Comparison of ENCODE assay signal across 17 mouse cellular contexts in the genomic region with DNA sequence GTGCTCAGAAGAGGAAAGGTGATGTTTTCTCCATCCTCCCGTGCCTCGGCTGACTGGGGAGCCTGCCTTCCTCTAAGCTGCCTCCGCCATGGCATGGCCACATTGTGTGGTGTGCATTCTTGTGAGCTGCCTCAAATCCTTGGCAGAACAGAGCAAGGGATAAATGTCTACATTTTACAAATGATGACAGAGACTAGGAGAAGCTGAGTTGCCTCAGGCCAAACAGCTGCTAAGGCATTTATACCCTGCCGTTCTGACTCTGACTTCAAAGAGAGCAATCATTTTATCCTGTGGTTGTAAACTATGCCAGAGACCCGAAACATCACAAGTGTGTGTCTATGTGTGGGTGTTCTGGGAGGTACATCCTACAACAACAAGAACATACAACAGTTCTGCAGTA. TPM values are rescaled to one million over a fixed set of nuclear protein-coding genes. Genes with fewer than 3 reads are reported as not detected.
DNase-seq lines count a peak whose midpoint lies in the region; ATAC-seq and TF ChIP-seq lines count a peak whose summit lies in the region.
"Had no signal": no experiment of that assay in that cellular context is flagged by ENCODE, and none has a peak within 500 bp of the region (broad histone marks: within the 10 kb centered on the region; RNA-seq: fewer than 3 reads in every experiment).

No protein-coding gene starts in this region.

- no peaks in the 10 kb centered on the region for H3K27me3 ChIP-seq in hindbrain, embryonic 13.5 days
- no peaks in the 10 kb centered on the region for H3K27me3 ChIP-seq in hindbrain, embryonic 11.5 days (ENCODE audit: control insufficient read depth, insufficient read depth, low read length)
- no peaks in the 10 kb centered on the region for H3K27me3 ChIP-seq in stomach, embryonic 14.5 days (ENCODE audit: control insufficient read depth, insufficient read depth, low read length)
- no peaks in the 10 kb centered on the region for H3K27me3 ChIP-seq in stomach, postnatal 0 days (ENCODE audit: control insufficient read depth, insufficient read depth, low read length)
- no peaks in the 10 kb centered on the region for H3K27me3 ChIP-seq in hindbrain, embryonic 14.5 days (ENCODE audit: control insufficient read depth, insufficient read depth, low read length)
- H3K27me3 ChIP-seq: forebrain, embryonic 13.5 days; hindbrain, embryonic 15.5 days had no signal

- no peaks in the 10 kb centered on the region for H3K9me3 ChIP-seq in hindbrain, embryonic 13.5 days
- no peaks in the 10 kb centered on the region for H3K9me3 ChIP-seq in hindbrain, embryonic 11.5 days (ENCODE audit: control insufficient read depth, low read length)
- no peaks in the 10 kb centered on the region for H3K9me3 ChIP-seq in stomach, embryonic 14.5 days (ENCODE audit: control insufficient read depth, low read depth, low read length)
- H3K9me3 ChIP-seq in stomach, postnatal 0 days (ENCODE audit: control insufficient read depth, low read length): no peaks in the 10 kb centered on the region
- H3K9me3 ChIP-seq in hindbrain, embryonic 14.5 days (ENCODE audit: control insufficient read depth, low read length): no peaks in the 10 kb centered on the region
- H3K9me3 ChIP-seq: forebrain, embryonic 13.5 days; G1E; hindbrain, embryonic 15.5 days had no signal

- no peak overlapping the region for H3K9ac ChIP-seq in hindbrain, embryonic 13.5 days
- no peak overlapping the region for H3K9ac ChIP-seq in hindbrain, embryonic 11.5 days (ENCODE audit: low read depth, low read length)
- H3K9ac ChIP-seq in stomach, embryonic 14.5 days (replicated peaks; ENCODE audit: low read depth, low read length): no peak overlapping the region
- H3K9ac ChIP-seq in stomach, postnatal 0 days (ENCODE audit: low read length): no peak overlapping the region
- no peak overlapping the region for H3K9ac ChIP-seq in hindbrain, embryonic 14.5 days
- H3K9ac ChIP-seq: forebrain, embryonic 13.5 days; hindbrain, embryonic 15.5 days; lung, embryonic 14.5 days had no signal

- no peaks in the 10 kb centered on the region for H3K36me3 ChIP-seq in hindbrain, embryonic 13.5 days
- no peaks in the 10 kb centered on the region for H3K36me3 ChIP-seq in hindbrain, embryonic 11.5 days (ENCODE audit: control insufficient read depth, insufficient read depth, low read length)
- H3K36me3 ChIP-seq in stomach, embryonic 14.5 days (ENCODE audit: control insufficient read depth, insufficient read depth, low read length): no peaks in the 10 kb centered on the region
- no peaks in the 10 kb centered on the region for H3K36me3 ChIP-seq in stomach, postnatal 0 days (ENCODE audit: control insufficient read depth, insufficient read depth, low read length)
- H3K36me3 ChIP-seq in hindbrain, embryonic 14.5 days (replicated peaks; ENCODE audit: control insufficient read depth, insufficient read depth): no peaks in the 10 kb centered on the region
- H3K36me3 ChIP-seq: hindbrain, embryonic 15.5 days had no signal

- no peak for TF ChIP-seq CTCF in stomach, postnatal 0 days (IDR thresholded peaks at IDR 0.05; ENCODE audit: low read depth)

- H3K27ac ChIP-seq in hindbrain, embryonic 13.5 days: peak overlapping the region; percentile 49; the same call in 1 of the 2 replicates
- no peak overlapping the region for H3K27ac ChIP-seq in hindbrain, embryonic 11.5 days (ENCODE audit: low read depth, low read length)
- H3K27ac ChIP-seq in stomach, embryonic 14.5 days (ENCODE audit: low read length): peak overlapping the region; percentile 15; the same call in 1 of the 2 replicates
- no peak overlapping the region for H3K27ac ChIP-seq in stomach, postnatal 0 days (replicated peaks)
- peak overlapping the region; percentile 43; the same call in 1 of the 2 replicates for H3K27ac ChIP-seq in hindbrain, embryonic 14.5 days
- H3K27ac ChIP-seq: forebrain, embryonic 13.5 days; hindbrain, embryonic 15.5 days had no signal

- no peak overlapping the region for H3K4me3 ChIP-seq in hindbrain, embryonic 13.5 days
- no peak overlapping the region for H3K4me3 ChIP-seq in hindbrain, embryonic 11.5 days (ENCODE audit: low read depth, low read length)
- H3K4me3 ChIP-seq in stomach, embryonic 14.5 days (ENCODE audit: low read depth, low read length): no peak overlapping the region
- H3K4me3 ChIP-seq in stomach, postnatal 0 days (ENCODE audit: low read depth, low read length): no peak overlapping the region
- H3K4me3 ChIP-seq in hindbrain, embryonic 14.5 days (replicated peaks; ENCODE audit: low read length): no peak overlapping the region
- H3K4me3 ChIP-seq: forebrain, embryonic 13.5 days; hindbrain, embryonic 15.5 days had no signal

- no peak for DNase-seq in hindbrain, embryonic 11.5 days (ENCODE audit: low spot score)
- no peak for DNase-seq in stomach, postnatal 0 days (ENCODE audit: low spot score)
- DNase-seq in hindbrain, embryonic 14.5 days (ENCODE audit: low spot score): no peak
- no peak for DNase-seq in layer of hippocampus, adult 9-10 months (ENCODE audit: low spot score)
- DNase-seq in right cerebral cortex, postnatal 4 days: no peak
- DNase-seq: adrenal gland, adult 8-10 months; cerebellum, adult 8-10 months; kidney, adult 2 months; lung, embryonic 14.5 days; right cerebral cortex, postnatal 25 days; thymus, adult 18-20 months had no signal

- TF ChIP-seq EP300 in stomach, postnatal 0 days (optimal IDR thresholded peaks at IDR 0.05): no peak

- ATAC-seq in hindbrain, embryonic 13.5 days (ENCODE audit: low FRiP score): no peak
- ATAC-seq in hindbrain, embryonic 11.5 days (ENCODE audit: low FRiP score): no peak
- ATAC-seq in stomach, embryonic 14.5 days (ENCODE audit: insufficient number of reproducible peaks, insufficient read depth, low FRiP score, low read depth): no peak
- ATAC-seq in stomach, postnatal 0 days (ENCODE audit: low FRiP score, low TSS enrichment): no peak
- no peak for ATAC-seq in hindbrain, embryonic 14.5 days (ENCODE audit: low FRiP score)
- ATAC-seq: forebrain, embryonic 13.5 days had no signal

- peaks cover 22% of the 10 kb centered on the region for H3K4me1 ChIP-seq in hindbrain, embryonic 13.5 days (replicated peaks)
- no peaks in the 10 kb centered on the region; the same call in 1 of the 2 replicates for H3K4me1 ChIP-seq in hindbrain, embryonic 11.5 days (replicated peaks; ENCODE audit: control insufficient read depth, insufficient read depth, low read length)
- H3K4me1 ChIP-seq in stomach, embryonic 14.5 days (ENCODE audit: control insufficient read depth, insufficient read depth, low read length): peaks cover 15% of the 10 kb centered on the region; the same call in 1 of the 2 replicates
- H3K4me1 ChIP-seq in stomach, postnatal 0 days (replicated peaks; ENCODE audit: control insufficient read depth, insufficient read depth): no peaks in the 10 kb centered on the region
- H3K4me1 ChIP-seq in hindbrain, embryonic 14.5 days (replicated peaks; ENCODE audit: control insufficient read depth, insufficient read depth, low read length): 0 out of 2 replicates have a peak, but pooled peaks cover 8% of the 10 kb centered on the region

- WGBS in hindbrain, embryonic 13.5 days: 52% methylated on average over 5 of the region's 5 CpGs
- 60% methylated on average over 5 of the region's 5 CpGs for WGBS in hindbrain, embryonic 11.5 days
- WGBS in stomach, embryonic 14.5 days: 56% methylated on average over 5 of the region's 5 CpGs
- WGBS in stomach, postnatal 0 days: 52% methylated on average over 5 of the region's 5 CpGs
- 59% methylated on average over 5 of the region's 5 CpGs for WGBS in hindbrain, embryonic 14.5 days

- no peak overlapping the region for H3K4me2 ChIP-seq in hindbrain, embryonic 13.5 days
- no peak overlapping the region for H3K4me2 ChIP-seq in hindbrain, embryonic 11.5 days (replicated peaks; ENCODE audit: low read depth, low read length)
- no peak overlapping the region for H3K4me2 ChIP-seq in stomach, embryonic 14.5 days (replicated peaks; ENCODE audit: low read depth, low read length)
- no peak overlapping the region for H3K4me2 ChIP-seq in stomach, postnatal 0 days (replicated peaks; ENCODE audit: low read depth)
- H3K4me2 ChIP-seq in hindbrain, embryonic 14.5 days (replicated peaks): no peak overlapping the region
- H3K4me2 ChIP-seq: forebrain, embryonic 13.5 days; hindbrain, embryonic 15.5 days; lung, embryonic 14.5 days had no signal

RNA-seq across cellular contexts. Expression of gene Cep41, which starts 26.0 kb away (rescaled TPM):
- polyA plus RNA-seq in hindbrain, embryonic 13.5 days (2015; fragmentation: Nextera tagmentation; extraction: Ambion mirVana): 13.3 and 14.2 TPM in 2 replicates
- 19.7 and 26.8 TPM in 2 replicates for polyA plus RNA-seq in hindbrain, embryonic 11.5 days (2014; fragmentation: Nextera tagmentation; extraction: Ambion mirVana)
- 10.8 and 12.9 TPM in 2 replicates for polyA plus RNA-seq in stomach, embryonic 14.5 days (2014; fragmentation: Nextera tagmentation; extraction: Ambion mirVana)
- polyA plus RNA-seq in stomach, postnatal 0 days (2015; fragmentation: Nextera tagmentation; extraction: Ambion mirVana): 4.0 and 4.7 TPM in 2 replicates
- 12.2 and 13.7 TPM in 2 replicates for polyA plus RNA-seq in hindbrain, embryonic 14.5 days (2014; fragmentation: Nextera tagmentation; extraction: Ambion mirVana)

RNA-seq across cellular contexts. Expression of gene Cpa1, which starts 28.6 kb away (rescaled TPM):
- polyA plus RNA-seq in hindbrain, embryonic 13.5 days (2015; fragmentation: Nextera tagmentation; extraction: Ambion mirVana): 0.71 and 1.1 TPM in 2 replicates
- 0.11 and 0.28 TPM in 2 replicates for polyA plus RNA-seq in hindbrain, embryonic 11.5 days (2014; fragmentation: Nextera tagmentation; extraction: Ambion mirVana)
- polyA plus RNA-seq in stomach, embryonic 14.5 days (2014; fragmentation: Nextera tagmentation; extraction: Ambion mirVana): 1.5 and 116 TPM in 2 replicates
- polyA plus RNA-seq in stomach, postnatal 0 days (2015; fragmentation: Nextera tagmentation; extraction: Ambion mirVana): 1.3 and 1.5 TPM in 2 replicates
- 0.78 and 0.96 TPM in 2 replicates for polyA plus RNA-seq in hindbrain, embryonic 14.5 days (2014; fragmentation: Nextera tagmentation; extraction: Ambion mirVana)
- polyA plus RNA-seq: G1E had no signal

RNA-seq across cellular contexts. Expression of gene Mest, which starts 55.8 kb away (rescaled TPM):
- polyA plus RNA-seq in hindbrain, embryonic 13.5 days (2015; fragmentation: Nextera tagmentation; extraction: Ambion mirVana): 367 and 379 TPM in 2 replicates
- polyA plus RNA-seq in hindbrain, embryonic 11.5 days (2014; fragmentation: Nextera tagmentation; extraction: Ambion mirVana): 1,131 and 1,227 TPM in 2 replicates
- 1,146 and 1,247 TPM in 2 replicates for polyA plus RNA-seq in stomach, embryonic 14.5 days (2014; fragmentation: Nextera tagmentation; extraction: Ambion mirVana)
- 156 and 168 TPM in 2 replicates for polyA plus RNA-seq in stomach, postnatal 0 days (2015; fragmentation: Nextera tagmentation; extraction: Ambion mirVana)
- polyA plus RNA-seq in hindbrain, embryonic 14.5 days (2014; fragmentation: Nextera tagmentation; extraction: Ambion mirVana): 346 and 418 TPM in 2 replicates

RNA-seq across cellular contexts. Expression of gene Cpa5, which starts 56.8 kb away (rescaled TPM):
- not detected in 2 replicates for polyA plus RNA-seq in hindbrain, embryonic 13.5 days (2015; fragmentation: Nextera tagmentation; extraction: Ambion mirVana)
- polyA plus RNA-seq in hindbrain, embryonic 11.5 days (2014; fragmentation: Nextera tagmentation; extraction: Ambion mirVana): 0.15 TPM in 1 of 2 replicates, not detected in the other
- polyA plus RNA-seq in stomach, embryonic 14.5 days (2014; fragmentation: Nextera tagmentation; extraction: Ambion mirVana): 0.13 and 0.15 TPM in 2 replicates
- 0.16 and 0.18 TPM in 2 replicates for polyA plus RNA-seq in stomach, postnatal 0 days (2015; fragmentation: Nextera tagmentation; extraction: Ambion mirVana)
- polyA plus RNA-seq in hindbrain, embryonic 14.5 days (2014; fragmentation: Nextera tagmentation; extraction: Ambion mirVana): 0.16 and 0.17 TPM in 2 replicates
- polyA plus RNA-seq: G1E; hindbrain, embryonic 15.5 days; kidney, adult 2 months; liver, adult 2 months; lung, embryonic 14.5 days had no signal

Comparison
In these comparisons a context has a peak if more than half of its experiments do, and no peak if none do; other contexts are left out.
1. H3K27ac ChIP-seq: peak in hindbrain, embryonic 13.5 days (single experiment), stomach, embryonic 14.5 days (single experiment) and hindbrain, embryonic 14.5 days (single experiment); none in hindbrain, embryonic 11.5 days (single experiment) and stomach, postnatal 0 days (single experiment).